Mouse (Mus musculus) midbrain, embryonic 11.5 days (tissue): ENCODE results near the gene D5Ertd579e. TPM values are rescaled to one million over a fixed set of nuclear protein-coding genes. Genes with fewer than 3 reads are reported as not detected.
A peak's percentile ranks its signal among the peaks of the same experiment; 100 is the strongest.

Experiments used
- ATAC-seq: fragments of 200-750 bp; cut with Nextera tagmentation; 2 replicates; pipeline ENCODE4 v1.8.0; 2017; ENCODE audit warnings: moderate TSS enrichment, moderate library complexity; ENCODE audit not compliant: low FRiP score
- DNase-seq: peaks from one replicate; pipeline ENCODE4 v3.0.0; 2015; ENCODE audit warnings: low spot score; ENCODE audit errors: missing footprints
- H3K27ac ChIP-seq: fragments of 300-500 bp; sonication (generic); 2 replicates; pipeline ENCODE4 v1.5.1; 2014; ENCODE audit warnings: low read depth, low read length
- H3K27me3 ChIP-seq: fragments of 300-500 bp; sonication (generic); 2 replicates; pipeline ENCODE4 v1.6.1; 2014; ENCODE audit warnings: mild to moderate bottlenecking, low read length, moderate library complexity, mixed read lengths; ENCODE audit not compliant: control insufficient read depth, insufficient read depth
- H3K36me3 ChIP-seq: fragments of 300-500 bp; sonication (generic); 2 replicates; pipeline ENCODE4 v1.6.1; 2014; ENCODE audit warnings: mild to moderate bottlenecking, low read length, moderate library complexity, mixed read lengths; ENCODE audit not compliant: control insufficient read depth, insufficient read depth
- H3K4me1 ChIP-seq: fragments of 300-500 bp; sonication (generic); 2 replicates; pipeline ENCODE4 v1.6.1; 2014; ENCODE audit warnings: low read length; ENCODE audit not compliant: control insufficient read depth, insufficient read depth
- H3K4me2 ChIP-seq: fragments of 300-500 bp; sonication (generic); 2 replicates; pipeline ENCODE4 v1.6.1; 2014; ENCODE audit warnings: mild to moderate bottlenecking, moderate library complexity
- H3K4me3 ChIP-seq: fragments of 300-500 bp; sonication (generic); 2 replicates; pipeline ENCODE4 v1.5.1; 2014; ENCODE audit warnings: low read depth, low read length
- H3K9ac ChIP-seq: fragments of 300-500 bp; sonication (generic); 2 replicates; pipeline ENCODE4 v1.6.1; 2014; ENCODE audit warnings: low read length
- H3K9me3 ChIP-seq: fragments of 300-500 bp; sonication (generic); 2 replicates; pipeline ENCODE4 v1.6.1; 2016; ENCODE audit warnings: low read length; ENCODE audit not compliant: control insufficient read depth
- WGBS: fragments of 180-500 bp; shearing (Covaris S2); extraction: QIAGEN DNeasy Blood & Tissue Kit; methylation state at CpG from one replicate; pipeline ENCODE4 v1.1.7; 2014; 5-methylcytosine and 5-hydroxymethylcytosine counted together
- polyA plus RNA-seq: library from polyadenylated mRNA; unstranded; fragments of >200 nt; fragmentation: Nextera tagmentation; extraction: Ambion mirVana; gene quantifications from 2 replicates; pipeline ENCODE4 v1.2.1, GENCODE M21; 2014

D5Ertd579e gene
- 32.9 and 35.6 TPM in 2 replicates for polyA plus RNA-seq

- H3K9ac ChIP-seq: peak within 1 kb of the TSS; percentile 89
- WGBS: under 1% methylated on average over 96 of the region's 104 CpGs
- DNase-seq (peak; percentile 98), ATAC-seq (peak; percentile 96)
- H3K27ac ChIP-seq: peak within 1 kb of the TSS; percentile 91
- H3K27me3 ChIP-seq: no peaks in the 10 kb centered on the region
- no peaks in the 10 kb centered on the region for H3K9me3 ChIP-seq
- H3K4me1 ChIP-seq: peaks cover 9% of the 10 kb centered on the region
- H3K36me3 ChIP-seq: no peaks in the 10 kb centered on the region
- H3K4me3 ChIP-seq: peak within 1 kb of the TSS; percentile 63
- H3K4me2 ChIP-seq: peak within 1 kb of the TSS; percentile 84
Measured at GRCm38 (mm10) chr5:36695461-36696231, at the start of gene D5Ertd579e. TSS of gene D5Ertd579e (minus strand) at chr5:36696024.

GRCm38 (mm10) chr5:36742126-36742848, 46.5 kb upstream of the D5Ertd579e start:
- peaks cover 5% of the 10 kb centered on the region; the same call in 1 of the 2 replicates for H3K4me1 ChIP-seq
- no peaks in the 10 kb centered on the region for H3K27me3 ChIP-seq
- ATAC-seq: no peak
- peak; percentile 98 for DNase-seq
- no peak overlapping the region for H3K9ac ChIP-seq
- H3K4me3 ChIP-seq: no peak overlapping the region
- H3K9me3 ChIP-seq: no peaks in the 10 kb centered on the region
- no peaks in the 10 kb centered on the region for H3K36me3 ChIP-seq
- 43% methylated on average over 16 of the region's 16 CpGs for WGBS
- no peak overlapping the region; the same call in 1 of the 2 replicates for H3K4me2 ChIP-seq
- H3K27ac ChIP-seq: no peak overlapping the region

- 49% methylated on average over 4 of the region's 4 CpGs for WGBS
- Histone ChIP-seq H3K4me1 (no peaks in the 10 kb centered on the region), H3K4me2 (no peak overlapping the region), H3K27me3 (no peaks in the 10 kb centered on the region), H3K4me3 (no peak overlapping the region), H3K9ac (no peak overlapping the region), H3K9me3 (no peaks in the 10 kb centered on the region), H3K27ac (no peak overlapping the region), H3K36me3 (no peaks in the 10 kb centered on the region)
- DNase-seq (peak; percentile 81), ATAC-seq (no peak)
Measured at GRCm38 (mm10) chr5:36739829-36740228, 44.0 kb upstream of the D5Ertd579e start.

DNA sequence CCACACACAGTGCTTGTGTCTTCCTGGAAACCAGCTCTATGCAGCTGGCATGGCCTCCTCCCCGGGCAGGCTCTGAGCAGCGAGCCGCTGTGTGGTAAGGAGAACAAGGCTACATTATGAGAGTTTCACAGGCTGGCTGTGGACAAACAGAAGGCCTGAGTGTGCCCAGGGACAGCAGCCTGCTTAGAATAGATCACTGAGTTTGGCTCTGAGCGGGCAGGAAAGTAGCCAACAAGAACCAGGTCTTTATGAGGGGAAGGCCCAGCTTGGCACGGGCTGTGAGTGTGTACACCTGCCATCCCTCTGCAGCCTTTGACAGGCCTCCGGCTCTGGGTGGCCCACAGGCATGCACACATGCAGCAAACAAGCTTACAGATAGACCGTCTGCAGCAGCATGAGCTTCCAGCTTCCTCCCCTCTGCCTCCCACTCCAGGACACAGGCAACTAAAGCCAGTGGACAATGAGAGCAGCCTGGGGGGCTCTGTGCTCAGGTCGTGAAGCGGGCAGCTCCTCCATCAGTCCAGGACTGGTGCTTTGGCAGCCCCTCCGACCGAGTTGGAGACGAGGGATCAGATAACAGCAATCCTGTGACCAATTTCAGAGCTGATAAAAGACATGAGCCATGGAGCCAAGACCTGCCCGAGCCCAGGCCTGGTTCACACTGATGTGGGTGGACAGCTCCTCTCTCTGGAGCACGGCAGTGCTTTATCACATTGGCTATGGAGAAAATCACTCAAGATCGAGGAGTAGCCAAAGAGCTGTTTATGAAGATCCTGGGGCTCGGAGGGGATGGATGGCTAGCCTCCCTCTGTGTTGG, 43.2 kb upstream of the D5Ertd579e start:
- H3K27ac ChIP-seq: no peak overlapping the region
- H3K27me3 ChIP-seq: no peaks in the 10 kb centered on the region
- DNase-seq: peak; percentile 21
- H3K36me3 ChIP-seq: no peaks in the 10 kb centered on the region
- no peak for ATAC-seq
- no peak overlapping the region for H3K9ac ChIP-seq
- H3K9me3 ChIP-seq: no peaks in the 10 kb centered on the region
- no peak overlapping the region for H3K4me2 ChIP-seq
- no peak overlapping the region for H3K4me3 ChIP-seq
- 80% methylated on average over 16 of the region's 16 CpGs for WGBS
- H3K4me1 ChIP-seq: no peaks in the 10 kb centered on the region

DNA sequence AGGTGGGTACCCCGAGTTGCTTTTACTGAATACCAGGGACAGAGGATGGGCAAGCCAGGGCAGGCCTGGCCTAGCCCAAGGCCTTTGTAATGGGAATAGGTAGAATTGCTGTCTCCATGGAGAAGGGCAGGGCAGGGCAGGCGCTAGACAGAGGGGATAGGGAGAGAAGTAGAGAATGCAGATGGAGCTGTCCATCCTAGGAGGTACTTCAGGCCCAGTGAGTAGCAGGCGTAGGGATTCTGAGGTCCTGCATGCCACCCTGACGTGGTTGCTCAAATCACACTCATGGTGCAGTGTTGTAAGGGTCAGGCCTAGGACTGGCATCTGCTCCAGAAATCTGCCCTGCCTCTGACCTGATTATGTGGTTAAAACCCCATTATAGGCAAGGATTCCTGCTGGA, 41.9 kb upstream of the D5Ertd579e start:
- ATAC-seq (no peak), DNase-seq (peak; percentile 44)
- no peaks in the 10 kb centered on the region for H3K4me1 ChIP-seq
- H3K27me3 ChIP-seq: no peaks in the 10 kb centered on the region
- 59% methylated on average over 4 of the region's 4 CpGs for WGBS
- no peaks in the 10 kb centered on the region for H3K36me3 ChIP-seq
- no peak overlapping the region for H3K27ac ChIP-seq
- H3K9ac ChIP-seq: no peak overlapping the region
- no peak overlapping the region for H3K4me3 ChIP-seq
- H3K9me3 ChIP-seq: no peaks in the 10 kb centered on the region
- H3K4me2 ChIP-seq: no peak overlapping the region

GRCm38 (mm10) chr5:36736009-36736408, 40.2 kb upstream of the D5Ertd579e start:
- H3K4me1 ChIP-seq: no peaks in the 10 kb centered on the region
- H3K27ac ChIP-seq: no peak overlapping the region
- H3K9ac ChIP-seq: no peak overlapping the region
- no peaks in the 10 kb centered on the region for H3K27me3 ChIP-seq
- DNase-seq: no peak
- no peaks in the 10 kb centered on the region for H3K36me3 ChIP-seq
- H3K4me2 ChIP-seq: no peak overlapping the region
- ATAC-seq: no peak
- no peaks in the 10 kb centered on the region for H3K9me3 ChIP-seq
- 83% methylated on average over 8 of the region's 8 CpGs for WGBS
- H3K4me3 ChIP-seq: no peak overlapping the region

DNA sequence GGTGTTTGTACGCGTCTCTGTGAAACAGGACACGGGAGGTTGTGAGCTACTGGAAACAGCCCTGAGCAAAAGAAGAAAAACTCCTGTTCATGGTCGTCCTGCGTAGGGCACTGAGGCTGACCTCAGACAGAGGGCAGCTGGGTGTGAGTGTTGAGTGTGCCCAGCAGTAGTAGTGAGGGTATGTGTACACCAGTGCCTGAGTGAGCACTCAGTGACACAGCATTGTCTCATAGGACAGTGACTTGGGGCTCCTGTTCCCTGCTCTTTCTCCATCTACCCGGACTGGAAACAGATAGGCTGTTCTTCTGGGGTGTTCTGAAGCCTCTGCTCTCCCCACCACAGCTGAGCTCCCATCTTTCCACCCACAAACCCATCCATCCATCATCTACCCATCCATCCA, 39.3 kb upstream of the D5Ertd579e start:
- Histone ChIP-seq H3K27me3 (no peaks in the 10 kb centered on the region), H3K4me2 (no peak overlapping the region), H3K9me3 (no peaks in the 10 kb centered on the region), H3K4me1 (no peaks in the 10 kb centered on the region), H3K4me3 (no peak overlapping the region), H3K27ac (no peak overlapping the region), H3K9ac (no peak overlapping the region), H3K36me3 (no peaks in the 10 kb centered on the region)
- ATAC-seq: no peak
- 93% methylated on average over 6 of the region's 6 CpGs for WGBS
- DNase-seq: peak; percentile 45

DNA sequence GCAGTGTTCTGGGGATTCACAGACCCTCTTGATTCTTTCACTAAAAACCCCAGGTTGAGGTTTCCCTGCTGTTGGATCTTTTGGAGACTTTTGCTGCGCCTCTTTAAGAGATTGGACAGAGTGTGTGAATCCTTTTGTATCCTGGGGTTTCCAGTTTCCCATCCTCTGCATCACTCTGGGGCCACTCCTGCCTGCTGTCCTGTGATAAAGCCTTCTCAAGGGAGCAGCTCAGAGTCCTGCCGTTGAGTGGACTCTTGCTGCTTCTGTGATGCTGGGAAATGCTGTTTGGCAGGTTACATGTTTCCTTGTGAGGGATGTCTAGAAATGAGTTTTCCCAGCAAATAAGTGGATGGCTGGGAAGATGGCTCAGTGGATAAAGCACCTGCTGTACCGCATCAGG, 37.6 kb upstream of the D5Ertd579e start:
- Histone ChIP-seq H3K4me1 (no peaks in the 10 kb centered on the region), H3K27me3 (no peaks in the 10 kb centered on the region), H3K9me3 (no peaks in the 10 kb centered on the region), H3K27ac (no peak overlapping the region), H3K36me3 (no peaks in the 10 kb centered on the region), H3K4me3 (no peak overlapping the region), H3K9ac (no peak overlapping the region), H3K4me2 (no peak overlapping the region)
- ATAC-seq: no peak
- peak; percentile 33 for DNase-seq
- 68% methylated on average over 3 of the region's 3 CpGs for WGBS
